Mouse (Mus musculus): ENCODE measurements around the gene Lgals3bp. TPM values are rescaled to one million over a fixed set of nuclear protein-coding genes. Genes with fewer than 3 reads are reported as not detected.

The Lgals3bp gene
- polyA plus RNA-seq, 1 experiment from 2014 or later: 74.1 TPM

GRCm38 (mm10) chr11:118442691-118443090 is 40.8 kb upstream of the Lgals3bp start:
- 65% methylated on average over 13 of the region's 13 CpGs for WGBS (ENCODE audit: insufficient replicate concordance)
- no peak overlapping the region for H3K27ac ChIP-seq (ENCODE audit: low read depth)
- no peak overlapping the region for H3K4me2 ChIP-seq (ENCODE audit: low read depth, low read length)
- no peak overlapping the region for H3K9ac ChIP-seq (replicated peaks)
- DNase-seq (no peak), ATAC-seq (no peak)
- H3K36me3 ChIP-seq (replicated peaks; ENCODE audit: insufficient read depth, low read length): no peaks in the 10 kb centered on the region
- no peaks in the 10 kb centered on the region for H3K4me1 ChIP-seq (ENCODE audit: insufficient read depth)
- no peak overlapping the region for H3K4me3 ChIP-seq (ENCODE audit: low read depth, low read length)
- H3K27me3 ChIP-seq (ENCODE audit: insufficient read depth, low read length): 0 out of 2 replicates have a peak, but pooled peaks cover 3% of the 10 kb centered on the region
- H3K9me3 ChIP-seq (ENCODE audit: low read length): no peaks in the 10 kb centered on the region
- no peak for TF ChIP-seq CTCF (IDR thresholded peaks at IDR 0.05; ENCODE audit: low read depth)
- no peak for TF ChIP-seq EP300 (IDR thresholded peaks at IDR 0.05; ENCODE audit: low read depth)

DNA sequence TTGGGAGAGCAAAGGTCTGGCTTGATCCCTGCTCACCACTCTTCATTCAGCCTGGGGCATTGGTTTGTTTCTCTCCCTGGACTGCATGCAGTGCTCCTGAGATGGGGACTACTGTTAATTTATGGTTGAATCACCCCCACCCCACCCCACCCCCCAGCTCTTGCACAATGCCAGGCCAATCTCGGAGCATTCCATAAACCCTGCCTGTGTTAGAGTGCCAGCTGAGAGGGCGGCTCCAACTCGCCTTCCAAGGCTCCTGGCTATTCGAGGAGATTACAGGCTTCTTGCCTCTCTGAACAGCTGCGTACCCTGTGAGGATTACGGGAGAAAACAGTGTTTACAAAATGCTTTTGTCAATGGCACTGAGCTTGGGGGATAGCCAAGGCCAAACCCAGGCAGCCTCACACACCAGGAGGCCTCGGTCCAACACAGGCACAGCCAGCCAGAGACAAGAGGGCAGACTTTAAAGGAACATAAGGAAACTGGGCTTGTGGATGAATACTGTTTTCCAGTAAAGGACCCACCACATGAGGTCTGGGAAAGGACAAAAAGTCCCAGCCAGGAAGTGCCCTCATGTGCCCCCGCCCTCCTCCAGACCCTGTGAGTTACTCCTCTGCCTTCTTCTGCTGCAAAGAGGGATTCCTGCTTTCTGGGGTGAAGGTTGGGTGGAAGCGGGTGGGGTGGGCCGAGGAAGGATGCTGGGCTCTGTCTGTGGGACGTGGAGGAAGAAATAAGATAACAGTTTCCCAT is 36.9 kb upstream of the Lgals3bp start:
- TF ChIP-seq EP300 (IDR thresholded peaks at IDR 0.05; ENCODE audit: low read depth) (peak; percentile 74), CTCF (IDR thresholded peaks at IDR 0.05; ENCODE audit: low read depth) (no peak)
- H3K27me3 ChIP-seq (ENCODE audit: insufficient read depth, low read length): 0 out of 2 replicates have a peak, but pooled peaks cover under 1% of the 10 kb centered on the region
- H3K4me1 ChIP-seq (ENCODE audit: insufficient read depth): no peaks in the 10 kb centered on the region
- no peak overlapping the region for H3K9ac ChIP-seq (replicated peaks)
- no peak overlapping the region for H3K4me3 ChIP-seq (ENCODE audit: low read depth, low read length)
- H3K4me2 ChIP-seq (ENCODE audit: low read depth, low read length): no peak overlapping the region
- ATAC-seq (peak; percentile 46), DNase-seq (no peak)
- H3K27ac ChIP-seq (ENCODE audit: low read depth): peak overlapping the region; percentile 32; the same call in 1 of the 2 replicates
- 40% methylated on average over 11 of the region's 11 CpGs for WGBS (ENCODE audit: insufficient replicate concordance)
- no peaks in the 10 kb centered on the region for H3K36me3 ChIP-seq (replicated peaks; ENCODE audit: insufficient read depth, low read length)
- no peaks in the 10 kb centered on the region for H3K9me3 ChIP-seq (ENCODE audit: low read length)

DNA sequence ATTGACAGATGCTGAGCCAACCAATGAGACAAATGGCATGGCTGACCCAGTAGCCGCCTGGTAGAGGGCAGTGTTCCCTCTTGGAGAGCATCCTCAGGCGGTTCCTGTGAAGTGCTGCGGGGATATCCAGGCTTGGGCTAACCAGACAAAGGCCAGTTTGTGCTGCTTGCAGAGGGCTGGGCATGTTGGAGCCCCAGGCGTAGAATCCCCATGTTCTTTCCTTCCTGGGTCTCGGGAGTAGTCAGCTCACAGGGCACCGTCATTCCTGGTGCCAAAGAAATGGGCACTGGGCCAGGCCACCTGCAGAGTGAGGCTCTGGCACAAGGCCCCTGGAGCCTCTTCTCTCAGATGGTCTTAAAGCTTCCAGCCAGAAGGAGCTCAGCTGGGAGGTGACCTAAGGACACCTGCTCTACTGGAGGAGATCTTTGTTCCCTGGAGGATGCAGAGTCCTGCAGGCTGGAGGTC is 34.6 kb upstream of the Lgals3bp start:
- H3K4me1 ChIP-seq (ENCODE audit: insufficient read depth): no peaks in the 10 kb centered on the region
- no peak overlapping the region for H3K4me2 ChIP-seq (ENCODE audit: low read depth, low read length)
- 58% methylated on average over 6 of the region's 6 CpGs for WGBS (ENCODE audit: insufficient replicate concordance)
- H3K27ac ChIP-seq (ENCODE audit: low read depth): no peak overlapping the region
- ATAC-seq (no peak), DNase-seq (no peak)
- H3K9me3 ChIP-seq (ENCODE audit: low read length): no peaks in the 10 kb centered on the region
- H3K4me3 ChIP-seq (ENCODE audit: low read depth, low read length): no peak overlapping the region
- TF ChIP-seq CTCF (IDR thresholded peaks at IDR 0.05; ENCODE audit: low read depth) (peak; percentile 31), EP300 (IDR thresholded peaks at IDR 0.05; ENCODE audit: low read depth) (no peak)
- no peaks in the 10 kb centered on the region for H3K27me3 ChIP-seq (ENCODE audit: insufficient read depth, low read length)
- H3K36me3 ChIP-seq (replicated peaks; ENCODE audit: insufficient read depth, low read length): no peaks in the 10 kb centered on the region
- H3K9ac ChIP-seq (replicated peaks): no peak overlapping the region

GRCm38 (mm10) chr11:118434093-118434492 is 32.2 kb upstream of the Lgals3bp start:
- H3K4me1 ChIP-seq (ENCODE audit: insufficient read depth): no peaks in the 10 kb centered on the region
- 43% methylated on average over 13 of the region's 13 CpGs for WGBS (ENCODE audit: insufficient replicate concordance)
- no peaks in the 10 kb centered on the region for H3K9me3 ChIP-seq (ENCODE audit: low read length)
- no peaks in the 10 kb centered on the region for H3K36me3 ChIP-seq (replicated peaks; ENCODE audit: insufficient read depth, low read length)
- no peak for TF ChIP-seq EP300 (IDR thresholded peaks at IDR 0.05; ENCODE audit: low read depth)
- TF ChIP-seq CTCF (IDR thresholded peaks at IDR 0.05; ENCODE audit: low read depth): no peak
- no peak overlapping the region for H3K27ac ChIP-seq (ENCODE audit: low read depth)
- no peak overlapping the region for H3K4me3 ChIP-seq (ENCODE audit: low read depth, low read length)
- no peak overlapping the region for H3K4me2 ChIP-seq (ENCODE audit: low read depth, low read length)
- H3K9ac ChIP-seq (replicated peaks): no peak overlapping the region
- ATAC-seq: no peak
- H3K27me3 ChIP-seq (ENCODE audit: insufficient read depth, low read length): peaks cover 3% of the 10 kb centered on the region; the same call in 1 of the 2 replicates
- no peak for DNase-seq

GRCm38 (mm10) chr11:118433398-118433868 is 31.5 kb upstream of the Lgals3bp start:
- Histone ChIP-seq H3K27ac (ENCODE audit: low read depth) (no peak overlapping the region), H3K4me3 (ENCODE audit: low read depth, low read length) (no peak overlapping the region), H3K9ac (replicated peaks) (no peak overlapping the region), H3K9me3 (ENCODE audit: low read length) (no peaks in the 10 kb centered on the region), H3K4me2 (ENCODE audit: low read depth, low read length) (no peak overlapping the region), H3K27me3 (ENCODE audit: insufficient read depth, low read length) (peaks cover 7% of the 10 kb centered on the region; the same call in 1 of the 2 replicates), H3K36me3 (replicated peaks; ENCODE audit: insufficient read depth, low read length) (no peaks in the 10 kb centered on the region), H3K4me1 (ENCODE audit: insufficient read depth) (no peaks in the 10 kb centered on the region)
- 65% methylated on average over 10 of the region's 10 CpGs for WGBS (ENCODE audit: insufficient replicate concordance)
- no peak for DNase-seq
- ATAC-seq: no peak
- TF ChIP-seq CTCF (IDR thresholded peaks at IDR 0.05; ENCODE audit: low read depth): no peak

- Histone ChIP-seq H3K4me3 (ENCODE audit: low read depth, low read length) (no peak overlapping the region), H3K4me1 (ENCODE audit: insufficient read depth) (no peaks in the 10 kb centered on the region), H3K36me3 (replicated peaks; ENCODE audit: insufficient read depth, low read length) (no peaks in the 10 kb centered on the region), H3K9ac (replicated peaks) (no peak overlapping the region), H3K9me3 (ENCODE audit: low read length) (no peaks in the 10 kb centered on the region), H3K27ac (ENCODE audit: low read depth) (peak overlapping the region; percentile 44; the same call in 1 of the 2 replicates), H3K27me3 (ENCODE audit: insufficient read depth, low read length) (peaks cover 7% of the 10 kb centered on the region; the same call in 1 of the 2 replicates), H3K4me2 (ENCODE audit: low read depth, low read length) (no peak overlapping the region)
- WGBS (ENCODE audit: insufficient replicate concordance): 68% methylated on average over 16 of the region's 16 CpGs
- DNase-seq (no peak), ATAC-seq (no peak)
- TF ChIP-seq CTCF (IDR thresholded peaks at IDR 0.05; ENCODE audit: low read depth) (no peak), EP300 (IDR thresholded peaks at IDR 0.05; ENCODE audit: low read depth) (no peak)
These were observed 29.4 kb upstream of the Lgals3bp start for GRCm38 (mm10) chr11:118431100-118431948.
